Mouse (Mus musculus) retina, postnatal 1 day (tissue): Measurements from ENCODE around the gene Nudt2.

Source experiments
- DNase-seq: peaks from one replicate; pipeline ENCODE4 v3.0.0-alpha.2; 2012

Gene Nudt2

DNA sequence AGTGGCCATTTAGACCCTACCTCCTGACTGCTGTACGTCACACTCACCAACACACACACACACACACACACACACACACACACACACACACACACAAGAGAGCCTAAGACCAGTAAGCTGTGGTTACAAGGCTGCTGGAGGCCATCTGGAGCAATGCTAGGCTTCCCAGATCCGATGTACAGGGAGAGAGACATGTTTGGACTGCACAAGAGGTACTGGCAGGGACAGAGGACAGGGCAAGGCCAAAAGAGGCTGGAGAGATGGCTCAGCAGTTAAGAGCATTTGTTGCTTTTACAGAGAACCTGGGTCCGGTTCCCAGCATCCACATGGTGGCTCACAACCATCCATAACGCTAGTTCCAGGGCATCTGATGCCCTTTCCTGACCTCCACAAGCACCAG, 30.1 kb downstream of the Nudt2 start:
- no peak for DNase-seq

DNA sequence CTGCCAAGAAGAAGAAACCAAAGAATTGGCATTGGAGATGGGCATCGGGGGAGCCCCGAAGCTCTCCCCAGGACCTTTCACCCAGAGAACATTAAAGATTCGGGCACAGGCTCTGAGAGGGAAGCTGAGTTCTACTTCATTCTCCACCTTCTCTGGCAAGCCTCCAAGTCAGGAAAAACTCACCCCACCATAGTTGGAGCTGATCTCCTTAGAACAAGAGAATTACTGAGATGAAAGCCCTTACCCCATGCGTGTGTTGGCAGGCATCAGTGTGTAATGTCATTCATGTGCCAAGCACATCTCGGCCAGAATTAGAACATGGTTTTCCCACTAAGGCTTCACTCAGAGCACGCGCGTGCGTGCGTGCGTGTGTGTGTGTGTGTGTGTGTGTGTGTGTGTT, 30.9 kb downstream of the Nudt2 start:
- no peak for DNase-seq

DNA sequence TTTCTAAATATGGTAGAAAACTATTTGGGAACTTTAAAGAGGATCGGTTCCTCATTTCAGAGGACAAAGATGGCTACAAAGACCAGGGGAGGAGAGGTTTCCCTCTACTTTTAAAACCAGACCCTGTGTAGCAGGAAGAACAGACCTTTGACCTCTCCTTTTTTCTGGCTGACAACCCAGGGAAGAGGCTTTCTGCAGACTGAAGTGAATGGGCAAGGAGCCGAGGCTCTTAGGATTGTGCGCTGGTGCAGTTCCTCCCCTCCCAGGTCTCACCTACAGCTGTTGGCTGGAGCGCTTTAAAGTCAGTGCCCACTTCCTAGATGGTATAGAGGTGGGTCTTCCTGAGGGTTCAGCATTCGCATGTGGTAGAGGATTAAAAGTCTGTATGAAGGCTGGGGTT, 32.1 kb downstream of the Nudt2 start:
- no peak for DNase-seq

- DNase-seq = peak; percentile 70
Observed at GRCm38 (mm10) chr4:41497579-41497978, 32.6 kb downstream of the Nudt2 start.

DNA sequence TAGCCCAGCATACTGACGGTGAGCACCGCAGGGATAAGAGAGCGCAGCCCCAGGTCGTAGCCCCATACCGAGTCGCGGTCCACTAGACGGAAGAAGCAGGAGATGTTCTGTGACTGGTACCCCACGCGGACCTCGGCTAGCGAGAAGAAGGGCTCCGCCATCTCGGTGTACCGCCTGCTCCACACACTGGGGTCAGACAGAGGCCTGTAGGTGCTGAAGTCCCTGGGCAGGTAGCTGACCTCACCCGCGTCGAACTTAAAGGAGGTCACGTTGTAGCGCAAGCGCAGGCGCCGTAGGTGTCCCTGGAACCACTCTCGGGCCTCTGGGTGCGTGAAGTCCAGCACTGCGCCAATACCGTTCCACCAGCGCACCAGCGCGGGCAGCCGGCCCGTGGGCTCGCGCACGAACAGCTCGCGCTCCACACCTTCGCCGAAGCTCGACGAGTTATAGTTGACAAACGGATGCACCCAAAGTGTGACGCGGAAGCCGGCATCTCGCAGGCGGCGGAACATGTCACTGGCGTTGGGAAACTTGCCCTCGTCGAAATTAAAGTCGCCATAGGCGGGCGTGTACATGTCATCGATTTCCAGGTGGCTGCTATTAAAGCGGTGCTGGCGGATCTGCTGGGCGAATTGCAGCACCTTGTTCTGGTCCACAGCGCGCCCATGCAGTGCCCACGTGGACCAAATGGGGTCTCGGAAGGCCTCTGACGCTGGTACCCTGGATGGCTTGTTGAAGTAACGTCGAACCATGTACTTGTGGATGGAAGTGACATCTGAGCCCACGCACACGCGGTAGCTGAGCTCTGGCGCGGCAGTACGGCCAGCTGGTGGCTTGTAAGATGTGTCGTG, 33.3 kb downstream of the Nudt2 start:
- DNase-seq = peak; percentile 29

- peak; percentile 53 for DNase-seq
Observed at GRCm38 (mm10) chr4:41498921-41499391, 34.0 kb downstream of the Nudt2 start.

GRCm38 (mm10) chr4:41499619-41500018, 34.7 kb downstream of the Nudt2 start:
- DNase-seq = no peak

GRCm38 (mm10) chr4:41500787-41501186, 35.8 kb downstream of the Nudt2 start:
- no peak for DNase-seq

DNA sequence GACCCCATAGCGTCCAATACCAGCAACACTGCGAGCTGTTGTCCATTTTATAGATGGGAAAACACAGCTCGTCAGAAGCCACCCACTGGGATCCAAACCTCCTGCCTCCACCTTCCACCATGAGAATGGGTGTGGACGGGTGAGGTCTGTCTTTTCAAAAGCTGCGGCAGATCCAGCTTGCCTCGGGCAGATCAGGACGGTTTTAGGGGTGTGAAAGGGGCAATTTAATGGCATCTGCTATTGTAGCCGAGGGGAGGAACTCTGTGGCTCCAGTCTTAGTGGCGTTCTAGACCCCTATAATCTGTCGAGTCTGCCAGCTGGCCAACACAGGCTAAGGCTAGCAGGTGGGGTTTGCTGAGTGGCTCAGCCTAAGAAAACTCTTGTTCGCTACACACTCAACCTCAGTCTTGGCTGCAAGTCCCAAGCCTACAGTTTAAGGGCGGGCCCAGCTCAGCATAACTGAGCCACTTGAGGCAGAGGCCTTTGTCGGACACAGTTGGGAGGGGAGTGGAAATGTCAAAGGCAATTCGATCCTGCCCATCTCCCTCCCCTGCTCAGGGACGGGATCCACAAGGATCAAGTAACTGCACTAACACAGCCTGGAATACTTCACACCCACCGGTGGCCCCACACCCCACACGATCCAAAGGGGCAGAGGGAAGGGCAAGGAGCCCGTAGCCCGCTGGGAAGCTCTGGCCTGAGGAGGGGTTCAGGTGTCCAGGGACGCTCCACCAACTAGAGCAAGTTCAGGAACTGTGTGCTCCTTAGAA, 37.4 kb downstream of the Nudt2 start:
- peak; percentile 58 for DNase-seq

GRCm38 (mm10) chr4:41502986-41503412, 38.0 kb downstream of the Nudt2 start, which contains the start of gene AI464131:
TSS of gene AI464131 (minus strand) at chr4:41503076.
- DNase-seq = peak; percentile 98

DNA sequence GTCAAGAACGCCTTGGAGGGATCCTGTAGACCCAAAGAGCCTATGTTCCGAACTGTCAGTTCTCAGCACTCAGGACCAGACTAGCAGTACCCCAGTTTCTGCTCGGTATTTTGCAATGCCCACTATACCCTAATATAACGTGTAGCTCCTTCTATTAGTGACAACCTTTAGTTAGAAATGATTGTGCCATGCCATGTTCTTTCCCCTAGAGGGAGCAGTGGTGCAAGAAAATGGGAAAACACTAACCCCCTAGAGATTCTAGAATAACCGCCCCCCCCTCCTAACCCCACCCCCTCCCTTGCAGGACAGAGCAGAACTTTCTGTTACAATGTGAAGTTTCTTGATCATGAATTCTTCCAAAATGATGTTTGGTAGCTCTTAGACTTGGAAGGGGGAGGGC, 39.4 kb downstream of the Nudt2 start:
- peak; percentile 24 for DNase-seq

DNA sequence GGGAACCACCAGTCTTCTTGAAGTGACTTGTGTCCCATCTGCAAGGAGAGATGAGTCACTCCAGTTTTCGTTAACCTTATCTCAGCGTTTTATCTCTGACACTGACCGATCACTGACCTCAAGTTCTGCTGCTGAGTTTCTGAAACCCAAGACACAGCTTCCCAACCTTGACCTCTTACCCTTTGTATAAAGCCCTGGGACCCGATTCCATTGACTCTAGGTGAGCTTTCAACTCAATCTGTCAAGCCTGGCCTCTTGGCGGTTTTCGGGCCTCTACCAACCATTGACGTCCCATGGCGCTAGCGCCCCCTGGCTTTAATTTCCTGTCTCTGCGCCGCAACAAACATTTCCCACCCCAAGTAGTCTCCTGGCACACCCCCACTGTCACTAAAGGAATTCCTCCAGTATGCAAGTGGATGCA, 40.2 kb downstream of the Nudt2 start:
- peak; percentile 33 for DNase-seq

DNA sequence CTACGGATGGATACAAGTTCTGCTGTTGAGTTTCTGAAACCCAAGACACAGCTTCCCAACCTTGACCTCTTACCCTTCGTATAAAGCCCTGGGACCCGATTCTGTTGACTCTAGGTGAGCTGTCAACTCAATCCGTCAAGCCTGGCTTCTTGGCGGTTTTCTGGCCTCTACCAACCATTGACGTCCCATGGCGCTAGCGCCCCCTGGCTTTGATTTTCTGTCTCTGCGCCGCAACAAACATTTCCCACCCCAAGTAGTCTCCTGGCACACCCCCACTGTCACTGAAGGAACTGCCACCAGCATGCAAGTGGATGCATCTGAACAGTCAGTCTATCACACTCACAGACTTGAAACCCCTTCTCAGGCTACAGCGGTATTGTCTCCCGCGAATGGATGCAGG, 41.2 kb downstream of the Nudt2 start:
- peak; percentile 75 for DNase-seq

DNA sequence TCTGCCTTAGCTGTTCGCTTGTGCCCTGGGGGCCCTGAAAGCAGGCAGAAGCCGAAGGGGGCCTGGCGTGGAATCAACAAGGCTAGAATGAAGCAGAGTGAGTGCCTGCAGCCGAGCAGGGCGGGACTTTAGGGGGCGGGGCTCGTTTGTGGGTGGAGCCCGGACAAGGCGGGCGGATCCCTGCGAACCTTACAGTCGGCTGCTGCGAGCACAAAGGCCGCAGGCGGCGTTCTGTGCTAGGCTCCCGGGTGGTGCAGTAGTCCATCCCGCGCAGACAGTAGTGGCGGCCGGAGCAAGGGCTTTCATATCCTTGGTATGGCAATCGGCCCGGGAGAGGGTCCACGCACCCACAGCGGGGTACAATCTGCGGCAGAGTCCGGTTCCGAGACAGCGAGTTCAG, 42.0 kb downstream of the Nudt2 start:
- DNase-seq = peak; percentile 90

GRCm38 (mm10) chr4:41507326-41507924, 42.5 kb downstream of the Nudt2 start:
- DNase-seq = peak; percentile 32

DNA sequence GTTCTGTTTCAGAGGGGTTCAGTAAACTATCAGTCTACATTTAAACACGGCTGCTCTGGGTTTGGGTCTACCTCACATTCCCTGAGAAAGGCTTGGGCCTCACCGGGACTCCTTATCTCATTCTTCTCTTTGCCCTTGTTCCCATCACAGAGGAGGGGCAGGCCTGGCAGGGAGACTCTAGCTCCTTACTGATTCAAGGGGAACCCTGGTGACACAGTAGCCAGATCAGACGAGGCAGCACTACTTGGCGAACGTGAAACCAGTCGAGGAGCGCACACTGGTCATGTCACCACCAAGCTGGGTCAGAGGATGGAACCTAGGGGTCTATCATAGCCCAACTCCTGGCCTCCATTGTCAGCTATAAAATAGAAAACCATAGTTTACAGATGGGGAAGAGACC, 43.0 kb downstream of the Nudt2 start:
- DNase-seq = no peak

DNA sequence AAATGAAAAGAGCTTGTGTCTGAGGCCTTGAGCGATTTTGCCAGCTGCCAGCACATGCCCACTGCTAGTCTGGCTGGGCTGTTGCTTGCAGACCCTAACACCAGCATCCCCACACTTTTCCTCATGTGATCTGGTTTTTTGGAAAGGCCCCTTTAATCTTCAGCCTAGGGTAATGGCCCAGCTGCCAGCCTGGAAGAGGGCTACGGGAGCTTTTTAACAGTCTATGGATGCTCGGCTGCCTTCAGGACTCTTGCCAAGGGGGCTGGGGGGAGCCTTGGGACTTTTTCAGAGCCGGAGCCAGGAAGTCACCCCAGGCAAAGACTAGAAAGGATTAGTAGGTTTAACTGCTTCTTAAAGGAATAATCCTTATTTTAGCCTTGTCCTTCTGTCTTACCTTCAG, 48.4 kb downstream of the Nudt2 start:
- no peak for DNase-seq

DNA sequence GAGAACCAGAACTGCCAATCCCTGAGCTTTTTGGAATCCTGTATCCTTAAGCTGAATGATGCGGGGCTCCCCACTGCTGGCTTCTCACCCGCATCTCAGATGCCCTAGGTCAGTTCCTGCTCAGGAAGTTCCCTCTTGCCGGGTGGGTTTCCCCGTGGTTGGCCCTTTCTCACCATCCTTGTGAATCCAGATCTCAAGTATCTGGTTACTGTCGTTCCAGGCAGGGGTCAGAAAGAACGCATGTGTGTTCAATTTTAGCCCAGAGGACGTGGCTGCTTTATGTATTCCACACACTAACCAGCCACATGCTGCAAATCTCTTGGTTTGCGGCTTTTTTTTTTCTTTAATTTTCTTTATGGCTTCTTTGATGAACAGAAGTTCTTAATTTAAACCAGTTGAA, 48.8 kb downstream of the Nudt2 start:
- no peak for DNase-seq

DNA sequence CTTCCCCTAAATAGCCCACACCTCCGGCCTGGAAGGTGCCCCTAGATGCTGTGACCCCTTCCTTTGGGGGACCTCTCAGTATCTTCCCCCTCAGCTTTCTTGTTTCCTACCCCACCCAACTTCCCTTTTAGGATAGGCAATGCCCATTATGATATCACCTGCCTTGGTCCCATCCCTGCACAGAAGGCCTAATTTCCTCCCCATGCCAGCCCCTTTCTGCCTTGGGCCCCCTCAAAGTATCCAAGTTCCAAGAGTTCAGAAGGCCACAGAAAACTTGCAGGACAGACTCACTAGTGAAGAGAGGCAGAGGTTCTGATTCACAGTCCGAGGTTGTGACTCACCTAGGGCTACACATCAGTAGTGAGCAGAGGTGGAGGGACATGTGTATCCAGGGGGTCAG, 52.3 kb downstream of the Nudt2 start, which contains the start of gene 1110017D15Rik:
Gene 1110017D15Rik, minus strand, starts transcription at position 101 of the 400 bp plus-strand sequence.
- DNase-seq = no peak

DNA sequence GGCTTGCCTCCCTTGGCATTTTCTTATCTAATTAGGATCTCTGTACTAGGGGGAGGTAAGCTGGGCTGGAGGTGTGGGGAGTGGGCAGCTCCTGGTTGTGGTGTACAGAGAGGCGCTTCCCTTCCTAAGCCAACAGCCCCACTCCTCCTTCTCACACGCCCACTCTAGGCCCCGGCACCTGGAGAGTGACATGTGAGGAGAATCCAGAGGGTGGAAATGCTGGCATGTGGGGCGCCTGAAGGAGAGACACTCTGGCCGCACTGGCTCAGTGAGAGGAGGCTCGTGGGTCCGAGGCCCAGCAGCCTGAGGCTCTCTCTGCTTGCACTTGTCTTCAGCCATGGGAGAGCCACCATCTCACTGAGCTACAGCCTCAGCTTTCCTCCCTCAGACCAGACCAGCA, 53.4 kb downstream of the Nudt2 start:
- DNase-seq = no peak

DNA sequence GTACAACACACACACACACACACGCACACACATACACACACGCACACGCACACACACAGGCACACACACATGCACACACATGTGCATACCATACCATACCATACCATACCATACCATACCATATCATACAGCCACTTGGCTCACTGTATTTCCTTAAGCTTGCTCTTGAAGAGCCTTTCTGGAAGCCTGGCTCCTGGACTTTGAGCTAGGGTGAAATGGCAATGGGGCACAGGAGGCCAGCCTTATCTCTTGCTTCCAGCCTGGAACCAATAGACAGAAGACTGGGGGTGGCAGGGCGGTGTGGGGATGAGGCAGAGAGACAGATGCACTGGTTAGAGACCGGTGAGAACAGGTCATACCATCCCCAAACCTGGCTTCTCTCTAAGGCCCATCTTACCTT, 54.2 kb downstream of the Nudt2 start:
- no peak for DNase-seq

GRCm38 (mm10) chr4:41520641-41521040, 55.7 kb downstream of the Nudt2 start:
- no peak for DNase-seq

- DNase-seq = no peak
Observed at GRCm38 (mm10) chr4:41522136-41522535, 57.2 kb downstream of the Nudt2 start.
